Mouse (Mus musculus) limb, embryonic 14.5 days (tissue): ENCODE data around the gene Raver1. TPM values are rescaled to one million over a fixed set of nuclear protein-coding genes. Genes with fewer than 3 reads are reported as not detected.

ENCODE experiments used
- ATAC-seq: fragments of 200-750 bp; cut with Nextera tagmentation; 2 replicates; pipeline ENCODE4 v1.8.0; 2017; ENCODE audit warnings: low read depth, moderate number of reproducible peaks, moderate TSS enrichment; ENCODE audit not compliant: low FRiP score
- DNase-seq: peaks from one replicate; pipeline ENCODE4 v3.0.0-alpha.2; 2015; ENCODE audit warnings: low spot score
- H3K27ac ChIP-seq: fragments of 300-500 bp; sonication (generic); replicated peaks from 2 replicates; pipeline ENCODE4 v1.5.1; 2014; ENCODE audit warnings: low read depth, mild to moderate bottlenecking, low read length, moderate library complexity, mixed read lengths
- H3K27me3 ChIP-seq: fragments of 300-500 bp; sonication (generic); 2 replicates; pipeline ENCODE4 v1.6.1; 2014; ENCODE audit warnings: low read length, mixed read lengths; ENCODE audit not compliant: control insufficient read depth, insufficient read depth
- H3K36me3 ChIP-seq: fragments of 300-500 bp; sonication (generic); 2 replicates; pipeline ENCODE4 v1.6.1; 2014; ENCODE audit warnings: mild to moderate bottlenecking, low read length, moderate library complexity, mixed read lengths; ENCODE audit not compliant: control insufficient read depth, insufficient read depth
- H3K4me1 ChIP-seq: fragments of 300-500 bp; sonication (generic); 2 replicates; pipeline ENCODE4 v1.6.1; 2014; ENCODE audit warnings: antibody characterized with exemption, low read length, mixed read lengths; ENCODE audit not compliant: control insufficient read depth, insufficient read depth
- H3K4me2 ChIP-seq: fragments of 300-500 bp; sonication (generic); replicated peaks from 2 replicates; pipeline ENCODE4 v1.6.1; 2014; ENCODE audit warnings: low read depth, mild to moderate bottlenecking, low read length, moderate library complexity; ENCODE audit not compliant: severe bottlenecking
- H3K4me3 ChIP-seq: fragments of 300-500 bp; sonication (generic); replicated peaks from 2 replicates; pipeline ENCODE4 v1.5.1; 2014; ENCODE audit warnings: low read length
- H3K9ac ChIP-seq: fragments of 300-500 bp; sonication (generic); 2 replicates; pipeline ENCODE4 v1.6.1; 2014; ENCODE audit warnings: mild to moderate bottlenecking, low read depth, low read length, moderate library complexity; ENCODE audit not compliant: severe bottlenecking
- H3K9me3 ChIP-seq: fragments of 300-500 bp; sonication (generic); 2 replicates; pipeline ENCODE4 v1.6.1; 2016; ENCODE audit warnings: low read length; ENCODE audit not compliant: control insufficient read depth
- POLR2A ChIP-seq: fragments of 200-500 bp; IDR thresholded peaks from 2 replicates; pipeline ENCODE4 v1.8.0; 2012; ENCODE audit warnings: inconsistent platforms, mild to moderate bottlenecking, moderate library complexity, borderline replicate concordance; ENCODE audit not compliant: insufficient read depth, insufficient read length; ENCODE audit errors: extremely low read depth
- WGBS: fragments of 180-500 bp; shearing (Covaris S2); extraction: QIAGEN DNeasy Blood & Tissue Kit; methylation state at CpG from one replicate; pipeline ENCODE4 v1.1.7; 2014; 5-methylcytosine and 5-hydroxymethylcytosine counted together
- polyA plus RNA-seq, 2 experiments: library from polyadenylated mRNA; depleted of rRNA in 1 of 2; stranded (reverse) in 1 of 2; unstranded in 1 of 2; fragments of >200 nt; fragmentation: Nextera tagmentation in 1 of 2; extraction: Ambion mirVana in 1 of 2; gene quantifications; 2 replicates each; pipeline versions ENCODE4 v1.2.1 to v1.2.3; 2012 to 2014

The Raver1 gene
- polyA plus RNA-seq, 2 experiments, result 76.3 to 94.0 TPM

DNA sequence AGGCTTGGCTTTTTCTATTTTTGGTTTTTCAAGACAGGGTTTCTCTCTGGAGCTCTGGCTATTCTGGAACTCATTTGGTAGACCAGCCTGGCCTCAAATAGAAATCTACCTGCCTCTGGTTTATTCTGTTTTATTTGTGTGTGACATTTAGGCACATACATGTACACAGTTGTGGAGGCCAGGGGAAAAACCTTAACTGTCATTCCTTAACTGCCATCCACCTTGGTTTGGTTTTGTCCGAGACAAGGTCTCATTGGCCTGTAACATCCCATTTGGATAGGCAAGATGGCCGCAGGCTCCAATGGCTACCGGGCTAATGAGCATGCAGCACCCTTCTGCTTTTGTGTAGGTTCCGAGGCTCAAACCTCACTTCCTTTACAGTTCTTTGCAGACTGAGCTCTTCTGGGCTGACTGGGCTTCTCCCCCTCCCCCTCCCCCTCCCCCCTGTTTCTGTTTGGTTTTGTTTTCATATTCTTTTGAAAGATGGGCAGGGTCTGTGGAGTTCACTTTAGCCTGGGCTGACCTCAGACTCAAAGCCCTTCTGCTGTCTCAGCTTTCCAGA lies 43.6 kb upstream of the Raver1 start:
- DNase-seq (no peak), ATAC-seq (no peak)
- Histone ChIP-seq H3K36me3 (peaks cover 31% of the 10 kb centered on the region), H3K27ac (no peak overlapping the region), H3K9me3 (no peaks in the 10 kb centered on the region), H3K9ac (no peak overlapping the region), H3K4me2 (no peak overlapping the region), H3K27me3 (no peaks in the 10 kb centered on the region), H3K4me1 (peaks cover 2% of the 10 kb centered on the region; the same call in 1 of the 2 replicates), H3K4me3 (no peak overlapping the region)
- 76% methylated on average over 4 of the region's 4 CpGs for WGBS
- TF ChIP-seq POLR2A, result no peak

DNA sequence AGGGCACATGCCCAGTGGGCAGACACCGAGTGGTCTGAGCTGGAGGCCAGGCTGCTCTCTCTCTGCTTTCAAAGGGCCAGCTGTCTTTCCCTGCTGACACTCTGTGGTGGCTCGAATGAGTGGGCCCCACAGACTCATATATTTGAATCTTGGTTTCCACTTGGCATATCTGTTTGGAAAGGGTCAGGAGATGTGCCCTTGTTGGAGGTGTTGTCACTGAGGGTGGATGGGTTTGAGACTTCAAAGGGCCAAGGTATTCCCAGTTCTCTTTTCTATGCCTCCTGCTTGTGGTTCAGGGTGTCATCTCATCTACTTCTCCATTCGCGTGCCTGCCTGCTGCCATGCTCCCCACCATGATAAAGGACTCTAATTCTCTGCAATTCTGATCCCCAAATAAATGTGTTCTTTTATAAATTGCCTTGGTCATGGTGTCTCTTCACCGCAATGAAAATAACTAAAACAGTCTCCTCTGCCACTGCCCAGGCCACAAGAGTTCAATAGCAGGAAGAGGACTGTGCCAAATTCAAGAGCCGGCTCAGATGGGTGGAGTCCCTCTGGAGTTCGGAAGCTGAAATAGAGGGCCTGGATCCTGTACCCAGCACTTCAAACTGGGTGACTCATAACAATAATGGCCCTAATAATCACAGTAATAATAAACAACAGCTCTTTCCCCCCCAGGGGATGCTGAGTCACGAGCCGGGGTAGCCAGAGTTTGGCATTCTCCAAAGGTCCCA lies 43.0 kb upstream of the Raver1 start:
- ATAC-seq (no peak), DNase-seq (no peak)
- no peak overlapping the region for H3K4me3 ChIP-seq
- H3K36me3 ChIP-seq, result peaks cover 25% of the 10 kb centered on the region
- peaks cover 5% of the 10 kb centered on the region; the same call in 1 of the 2 replicates for H3K4me1 ChIP-seq
- 68% methylated on average over 9 of the region's 9 CpGs for WGBS
- no peak overlapping the region for H3K9ac ChIP-seq
- TF ChIP-seq POLR2A, result no peak
- no peak overlapping the region for H3K27ac ChIP-seq
- H3K9me3 ChIP-seq, result no peaks in the 10 kb centered on the region
- no peaks in the 10 kb centered on the region for H3K27me3 ChIP-seq
- H3K4me2 ChIP-seq, result no peak overlapping the region

- no peaks in the 10 kb centered on the region for H3K27me3 ChIP-seq
- DNase-seq (no peak), ATAC-seq (no peak)
- peaks cover 10% of the 10 kb centered on the region for H3K36me3 ChIP-seq
- H3K27ac ChIP-seq, result no peak overlapping the region
- no peak overlapping the region for H3K4me3 ChIP-seq
- H3K9ac ChIP-seq, result no peak overlapping the region
- TF ChIP-seq POLR2A, result no peak
- no peaks in the 10 kb centered on the region for H3K9me3 ChIP-seq
- WGBS, result 74% methylated on average over 9 of the region's 9 CpGs
- H3K4me1 ChIP-seq, result peaks cover 5% of the 10 kb centered on the region; the same call in 1 of the 2 replicates
- no peak overlapping the region for H3K4me2 ChIP-seq
Measured at GRCm38 (mm10) chr9:21133064-21133707, 41.4 kb upstream of the Raver1 start.

- Histone ChIP-seq H3K9me3 (no peaks in the 10 kb centered on the region), H3K27me3 (no peaks in the 10 kb centered on the region), H3K4me2 (no peak overlapping the region), H3K4me3 (no peak overlapping the region), H3K9ac (no peak overlapping the region), H3K4me1 (peaks cover 5% of the 10 kb centered on the region; the same call in 1 of the 2 replicates), H3K36me3 (peaks cover 8% of the 10 kb centered on the region), H3K27ac (no peak overlapping the region)
- no peak for ATAC-seq
- WGBS, result 80% methylated on average over 12 of the region's 12 CpGs
- DNase-seq, result no peak
- TF ChIP-seq POLR2A, result no peak
Measured at GRCm38 (mm10) chr9:21132102-21132775, 40.4 kb upstream of the Raver1 start.
